Mouse (Mus musculus) ES-CJ7 (cell line): Measurements from ENCODE around the gene Itpkc.

Source experiments
- DNase-seq: peaks from one replicate; pipeline ENCODE4 v3.0.0; 2011; ENCODE audit warnings: low read depth, low spot score

Itpkc gene

DNA sequence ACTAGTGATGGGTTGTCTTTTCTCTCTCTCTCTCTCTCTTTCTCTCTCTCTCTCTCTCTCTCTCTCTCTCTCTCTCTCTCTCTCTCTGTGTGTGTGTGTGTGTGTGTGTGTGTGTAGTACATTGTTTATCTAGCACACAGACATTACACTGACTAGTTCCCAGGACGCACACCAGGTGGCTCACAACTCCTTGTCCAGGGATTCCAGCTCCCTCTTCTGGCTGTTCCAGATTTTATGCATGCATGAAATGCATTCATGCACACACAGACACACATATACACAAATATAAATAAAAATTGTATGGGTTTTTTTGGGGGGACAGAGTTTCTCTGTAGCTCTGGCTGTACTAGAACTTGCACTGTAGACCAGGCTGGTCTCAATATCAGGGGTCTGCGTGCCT lies 9.1 kb upstream of the Itpkc start:
- DNase-seq: peak; percentile 43

DNA sequence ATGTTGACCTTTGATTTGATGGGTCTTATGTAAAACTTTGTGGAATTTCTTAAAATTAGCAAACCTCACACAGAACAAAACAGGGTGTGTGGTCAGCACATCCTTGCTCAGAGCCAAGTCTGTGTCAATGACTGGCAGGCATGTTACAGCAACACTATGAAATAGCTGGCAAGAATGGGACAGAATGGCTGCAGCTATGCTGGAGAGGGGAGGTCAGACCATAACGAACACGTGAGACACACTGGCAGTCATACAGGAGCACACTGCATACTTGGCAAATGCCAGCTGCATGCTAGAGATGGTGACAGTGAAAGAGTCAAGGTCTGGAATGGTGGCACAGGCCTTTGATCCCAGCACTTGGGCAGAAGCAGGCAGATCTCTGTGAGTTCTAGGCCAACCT lies 7.3 kb upstream of the Itpkc start:
- DNase-seq: no peak

DNA sequence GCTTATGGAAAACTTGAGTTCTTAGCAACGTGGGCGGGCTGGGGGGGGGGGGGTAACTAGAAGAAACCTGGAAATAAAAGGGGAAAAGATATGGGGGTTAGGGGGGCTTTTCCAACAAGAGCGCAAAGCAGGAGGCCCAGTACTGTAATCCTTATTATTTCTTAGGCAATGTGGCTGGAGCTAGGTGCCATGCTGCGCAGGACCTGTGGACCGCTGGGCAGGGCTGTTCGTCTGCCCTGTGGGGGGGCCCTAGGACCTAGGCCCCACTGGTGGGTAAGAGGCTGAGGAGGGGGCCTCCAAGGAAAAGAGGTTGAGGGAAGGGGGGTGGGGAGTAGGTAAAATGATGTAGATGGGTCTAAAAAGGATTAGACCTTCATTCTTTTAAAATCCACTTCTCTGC lies 4.8 kb upstream of the Itpkc start:
- DNase-seq: no peak

DNA sequence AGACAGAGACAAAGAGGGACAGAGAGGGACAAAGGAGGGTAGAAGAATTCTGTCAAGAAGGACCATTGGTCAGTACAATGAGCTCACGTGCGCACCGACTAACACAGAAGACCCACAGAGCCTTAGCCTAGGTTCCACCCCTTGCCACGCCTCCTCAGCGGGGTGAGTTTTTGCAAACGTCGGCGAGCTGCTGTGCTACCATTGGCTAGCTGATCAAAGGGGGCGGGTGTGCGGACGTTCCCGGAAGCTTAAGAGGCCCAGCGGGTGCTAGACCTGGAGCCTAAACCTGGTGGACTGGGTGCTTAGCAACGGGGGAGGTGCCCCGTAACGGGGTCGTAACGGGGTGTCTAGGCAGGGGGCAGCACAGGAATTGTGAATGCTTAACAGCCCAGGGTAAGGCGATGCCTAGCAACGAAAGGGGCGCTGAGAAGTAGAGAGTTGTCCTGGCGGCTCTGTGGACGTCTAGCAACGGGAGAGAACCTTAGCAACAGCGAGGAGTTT lies 4.4 kb upstream of the Itpkc start, which contains the start of gene Coq8b:
Gene Coq8b, plus strand, starts transcription at position 243 of the 501 bp plus-strand sequence.
- DNase-seq: peak; percentile 99

DNA sequence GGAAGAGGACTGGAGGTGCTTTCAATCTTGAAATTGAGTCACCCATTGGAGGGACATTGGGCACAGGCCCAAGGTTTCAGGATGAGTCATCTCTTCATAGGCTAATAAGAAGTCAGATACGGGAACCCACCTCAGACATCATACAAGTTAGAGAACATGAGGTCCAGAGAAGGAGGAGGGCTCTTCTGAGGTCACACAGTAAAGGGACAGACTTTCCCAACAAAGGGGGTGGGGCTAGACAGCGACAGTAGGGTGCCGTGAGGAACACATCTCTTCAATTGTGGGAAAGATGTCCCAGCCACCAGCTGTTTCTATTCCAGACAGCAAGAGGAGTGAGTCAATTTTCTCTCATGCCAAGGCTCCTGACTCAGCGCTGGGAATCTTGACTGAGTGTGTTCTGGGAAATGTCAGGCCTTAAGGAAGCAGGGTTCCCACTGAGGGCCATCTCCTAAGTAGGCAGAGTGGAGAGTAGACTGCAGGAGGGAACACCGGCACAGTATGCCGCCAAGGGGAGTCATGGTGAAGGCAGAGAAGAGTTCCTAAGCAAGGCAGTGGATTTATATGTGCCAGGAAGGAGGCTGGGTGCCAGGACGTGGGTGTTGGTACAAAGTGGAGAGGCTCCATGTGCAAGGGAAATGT lies 3.4 kb upstream of the Itpkc start:
- no peak for DNase-seq

DNA sequence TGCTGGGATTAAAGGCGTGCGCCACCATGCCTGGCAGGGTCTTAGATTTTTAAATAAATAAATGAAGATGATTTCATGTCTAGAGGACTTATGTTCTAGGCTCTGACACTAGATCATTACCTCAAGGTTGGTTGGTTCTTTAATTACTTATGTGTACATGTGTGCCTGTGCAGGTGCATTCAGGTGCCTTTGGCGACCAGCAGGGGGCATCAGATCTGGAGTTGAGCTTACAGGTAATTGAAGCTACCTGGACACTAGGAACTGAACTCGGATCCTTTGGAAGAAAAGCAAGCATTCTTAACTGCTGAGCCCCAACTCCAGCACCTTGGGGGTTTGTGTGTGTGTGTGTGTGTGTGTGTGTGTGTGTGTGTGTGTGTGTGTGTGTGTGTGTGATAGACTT lies 2.3 kb upstream of the Itpkc start:
- DNase-seq: peak; percentile 86

DNA sequence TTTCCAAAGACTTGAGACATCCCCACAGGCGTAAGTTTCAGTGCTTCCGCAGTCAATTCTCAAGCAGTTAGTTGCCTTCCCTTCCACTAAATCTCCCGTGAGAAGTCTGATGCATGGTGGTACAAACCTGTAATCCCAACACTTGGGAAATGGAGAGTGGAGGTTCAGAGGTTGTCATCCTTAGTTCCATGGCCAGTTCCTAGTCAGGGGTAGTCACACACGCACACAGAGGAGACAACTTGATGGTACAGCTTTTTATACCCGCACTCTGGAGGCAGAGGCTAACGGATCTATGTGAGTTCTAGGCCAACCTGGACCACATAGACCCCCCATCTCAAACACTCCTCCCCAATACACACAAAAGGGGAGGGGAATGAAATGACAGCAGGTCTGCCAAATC lies 404 bp upstream of the Itpkc start:
- DNase-seq: no peak

DNA sequence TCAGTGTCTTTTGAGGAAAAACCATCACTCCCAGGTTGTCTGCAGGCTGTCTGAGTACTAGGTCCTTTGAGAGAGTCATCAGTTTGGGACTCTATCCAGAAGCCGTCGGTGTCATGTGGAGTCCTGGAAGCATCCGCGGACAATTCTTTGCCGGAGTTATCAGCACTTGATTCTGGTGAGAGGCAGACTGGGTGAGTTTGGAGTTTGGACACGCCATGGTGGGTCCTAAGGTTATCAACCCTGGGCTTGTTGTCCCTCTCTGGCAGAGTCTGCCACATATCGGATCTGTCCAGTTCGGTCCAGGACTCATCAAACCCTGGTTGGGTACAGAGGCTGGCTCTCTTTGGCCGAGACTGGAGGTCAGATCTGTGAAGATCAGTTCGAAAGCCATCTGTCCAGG lies 785 bp downstream of the Itpkc start:
- no peak for DNase-seq

DNA sequence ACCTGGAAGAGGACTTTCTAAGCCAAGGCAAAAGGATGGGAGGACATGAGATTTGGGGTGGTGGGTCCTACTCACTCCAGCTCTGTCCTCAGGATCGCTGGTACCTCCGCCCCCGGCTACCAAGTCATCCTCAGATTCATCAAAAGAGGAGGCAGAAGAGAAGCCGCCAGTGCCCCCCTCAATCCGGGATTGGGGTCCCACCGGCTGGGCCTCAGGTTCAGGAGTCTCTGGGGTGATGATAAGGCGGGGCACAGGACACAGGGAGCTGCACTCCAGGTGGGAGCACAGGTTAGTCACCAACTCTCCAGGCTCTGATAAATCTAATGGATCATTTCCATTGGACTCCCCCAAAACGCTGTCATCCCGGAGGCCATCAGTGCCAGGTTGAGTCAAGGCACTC lies 1.2 kb downstream of the Itpkc start:
- no peak for DNase-seq

DNA sequence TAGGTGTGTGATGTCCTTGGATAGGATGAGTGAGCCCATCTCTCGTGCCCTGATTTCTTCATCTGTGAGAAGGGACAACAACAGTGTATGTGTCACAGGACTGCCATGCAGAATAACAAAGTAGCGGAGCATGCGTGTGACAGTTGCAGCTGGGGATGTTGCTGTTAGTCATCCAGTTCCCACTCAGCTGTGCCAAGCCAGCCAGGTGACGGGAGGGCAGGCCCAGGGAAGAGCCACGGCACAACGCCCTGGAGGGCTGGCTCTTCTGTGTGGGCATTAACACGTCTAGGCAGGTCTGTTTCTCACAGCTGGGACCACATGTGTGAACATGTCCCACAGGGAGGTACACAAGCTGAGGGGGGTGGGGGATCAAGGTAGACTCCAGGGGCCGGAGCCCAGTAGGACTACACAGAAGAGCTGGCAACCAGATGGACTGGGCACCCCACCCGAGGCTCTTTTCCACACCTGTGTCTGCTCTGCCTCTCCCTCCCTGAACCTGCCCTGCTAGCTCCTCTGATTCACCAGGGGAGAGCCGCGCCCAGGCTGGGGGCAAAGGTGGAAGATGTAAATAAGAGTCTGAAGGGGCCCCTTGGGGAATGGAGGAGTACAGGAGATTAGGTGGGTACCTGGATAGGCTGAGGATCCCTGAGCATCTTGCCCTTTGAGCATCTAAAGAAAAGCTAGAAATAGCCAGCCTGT lies 3.4 kb downstream of the Itpkc start:
- DNase-seq: no peak

DNA sequence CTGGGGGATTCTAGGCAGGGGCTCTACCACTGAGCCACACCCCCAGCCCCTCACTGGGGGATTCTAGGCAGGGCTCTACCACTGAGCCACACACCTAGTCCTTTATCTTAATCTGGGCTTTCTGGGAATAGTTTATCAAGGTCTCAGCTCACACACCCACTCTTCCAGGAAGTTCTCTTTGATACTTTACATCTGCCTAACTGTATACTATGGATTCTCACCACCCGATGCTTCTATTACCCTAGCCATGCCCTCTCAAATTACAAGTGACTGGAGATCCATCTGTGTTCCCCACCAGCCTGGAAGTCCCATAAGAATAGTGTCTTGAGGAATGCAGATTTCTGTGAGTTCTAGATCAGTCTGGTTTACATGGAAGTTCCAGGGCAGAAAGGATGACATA lies 5.9 kb downstream of the Itpkc start:
- DNase-seq: peak; percentile 33

DNA sequence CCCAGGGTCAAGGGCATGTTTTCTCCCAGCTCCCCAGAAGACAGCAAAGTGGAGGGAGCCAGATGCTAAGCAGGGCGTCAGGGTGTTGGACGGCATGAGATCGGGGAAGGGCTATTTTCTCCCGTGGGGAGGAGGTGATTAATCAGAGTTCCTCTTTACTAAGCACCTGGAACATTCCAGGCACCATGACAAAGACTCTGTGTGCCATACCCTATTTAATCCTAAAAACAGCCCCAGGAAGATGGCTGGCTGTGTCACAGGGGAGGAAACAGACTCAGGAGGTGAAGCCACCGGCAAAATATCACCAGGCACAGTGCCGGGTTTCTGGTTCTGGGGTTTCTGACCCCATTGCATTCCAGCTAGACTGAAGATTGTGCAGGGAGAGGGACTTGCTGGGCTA lies 6.5 kb downstream of the Itpkc start:
- no peak for DNase-seq

DNA sequence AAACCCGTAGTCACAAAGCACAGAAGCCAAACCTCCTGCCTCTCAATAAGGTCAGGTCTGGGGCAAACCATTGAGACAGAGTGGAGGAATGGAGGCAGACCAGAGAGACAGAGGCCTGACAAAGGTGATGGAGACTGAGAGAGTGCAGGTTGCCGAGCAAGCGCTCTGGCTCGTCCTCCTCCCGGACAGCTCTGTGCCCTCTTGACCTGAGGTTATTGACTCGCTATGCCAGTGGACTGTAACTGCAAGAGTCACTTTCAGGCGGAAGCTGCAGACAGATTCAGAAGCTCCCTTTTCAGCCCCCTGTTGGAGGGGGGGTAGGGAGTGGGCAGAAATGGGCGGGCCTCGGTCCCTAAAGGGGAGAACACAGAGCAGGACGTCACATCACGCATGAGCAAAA lies 8.5 kb downstream of the Itpkc start:
- DNase-seq: no peak

DNA sequence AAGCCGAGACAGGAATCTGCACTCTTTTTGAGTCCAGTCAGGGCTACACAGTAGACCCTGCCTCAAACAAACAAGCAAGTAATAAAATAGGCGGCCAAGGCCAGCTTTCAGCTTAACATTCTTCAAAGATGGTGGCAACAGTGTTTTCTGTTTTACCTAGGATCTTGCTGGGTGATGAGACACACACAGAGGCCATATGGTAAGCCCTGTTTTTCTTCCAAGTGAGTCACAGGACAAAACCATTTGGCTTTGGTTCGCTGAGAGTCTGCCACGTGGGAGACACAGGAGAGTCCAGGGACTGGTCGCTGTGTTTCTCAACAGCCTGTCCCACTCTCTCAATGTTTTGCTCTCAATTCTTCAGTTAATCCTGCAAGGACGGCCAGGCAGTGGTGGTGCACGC lies 9.9 kb downstream of the Itpkc start:
- no peak for DNase-seq

DNA sequence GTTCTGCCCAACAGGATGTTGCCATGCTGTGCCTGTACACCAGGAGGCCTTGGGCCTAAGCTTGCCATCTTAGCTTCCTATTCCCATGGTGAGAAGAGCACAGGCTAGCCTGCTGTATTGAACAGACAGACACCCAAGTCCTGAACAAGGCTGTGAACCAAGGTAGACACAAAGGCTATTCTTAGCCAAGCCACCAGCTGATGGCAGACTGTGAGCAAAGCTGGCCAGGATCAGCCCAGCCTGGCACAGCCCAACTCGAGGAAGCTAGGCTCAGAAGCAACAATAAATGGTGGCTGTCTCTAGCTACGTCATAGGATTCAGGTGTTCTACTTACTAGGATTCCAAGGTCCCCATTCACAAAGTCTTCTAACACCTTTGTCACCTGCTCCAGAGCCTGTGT lies 15.8 kb downstream of the Itpkc start:
- no peak for DNase-seq

DNA sequence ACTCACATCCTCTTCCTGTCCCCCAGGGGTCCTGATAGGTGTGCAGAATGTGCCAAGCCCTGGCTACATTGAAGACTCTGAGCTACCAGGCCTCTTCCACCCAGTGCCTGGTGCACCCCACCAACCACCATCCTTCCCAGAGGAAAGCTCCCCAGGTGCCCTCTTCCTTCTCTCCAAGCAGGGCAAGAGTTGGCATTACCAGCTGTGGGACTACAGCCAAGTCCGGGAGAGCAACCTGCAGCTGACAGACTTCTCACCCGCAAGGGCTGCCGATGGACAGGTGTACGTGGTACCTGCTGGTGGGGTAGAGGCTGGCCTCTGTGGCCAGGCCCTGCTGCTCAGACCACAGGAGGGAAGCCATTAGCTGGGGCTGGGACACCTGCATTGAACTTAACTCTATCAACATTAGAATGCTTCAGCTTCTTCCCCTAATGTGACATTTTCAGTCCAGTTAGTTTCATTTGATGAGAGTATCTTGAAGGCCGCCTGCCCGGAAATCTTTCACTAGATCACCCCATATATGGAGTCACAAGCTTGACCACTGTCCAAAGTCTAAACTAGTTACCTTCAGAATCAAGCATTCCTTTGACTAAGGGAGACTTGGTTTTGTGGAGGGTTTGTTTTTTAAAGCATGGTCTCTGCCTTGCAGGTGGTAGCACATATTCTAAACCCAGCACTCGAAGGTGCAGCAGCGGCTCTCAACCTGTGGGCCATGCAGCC lies 24.6 kb downstream of the Itpkc start:
- DNase-seq: no peak

DNA sequence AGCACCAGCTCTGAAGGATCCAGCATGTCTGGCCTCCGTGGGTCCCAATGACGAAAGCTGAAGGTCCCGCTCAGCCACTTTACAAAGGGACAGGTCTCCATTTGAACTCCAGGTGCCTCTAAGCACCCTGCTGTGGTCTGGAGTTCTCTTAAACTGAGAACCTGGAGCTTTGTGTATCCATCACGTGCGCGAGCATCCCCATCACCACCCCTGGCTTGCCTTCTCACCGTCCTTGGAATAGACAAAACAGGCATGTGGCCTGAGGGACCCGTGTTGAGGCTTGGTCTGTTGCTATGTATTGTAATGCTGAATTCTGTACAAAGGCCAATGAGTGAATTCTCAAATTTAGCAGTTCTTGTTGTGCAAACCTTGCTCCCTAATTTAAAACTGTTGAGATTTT lies 29.7 kb downstream of the Itpkc start:
- DNase-seq: peak; percentile 39

DNA sequence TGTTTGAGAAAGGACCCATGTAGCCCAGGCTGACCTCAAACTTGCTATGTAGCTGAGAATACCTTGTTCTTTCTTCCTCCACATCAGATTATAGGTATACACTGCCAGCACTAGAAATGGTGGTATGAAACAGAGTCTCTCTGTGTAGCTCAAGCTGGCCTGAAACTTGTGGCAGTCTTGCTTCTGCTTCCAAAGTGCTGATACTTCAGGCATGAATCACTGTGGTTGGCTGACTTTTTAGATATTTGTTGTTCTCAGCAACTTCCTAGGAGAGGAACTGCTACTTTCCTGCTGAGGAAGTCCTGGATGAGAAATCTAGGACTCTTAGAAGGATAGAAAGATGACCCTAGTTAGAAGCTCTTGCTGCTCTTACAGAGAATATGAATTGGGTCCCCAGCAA lies 30.1 kb downstream of the Itpkc start:
- no peak for DNase-seq

DNA sequence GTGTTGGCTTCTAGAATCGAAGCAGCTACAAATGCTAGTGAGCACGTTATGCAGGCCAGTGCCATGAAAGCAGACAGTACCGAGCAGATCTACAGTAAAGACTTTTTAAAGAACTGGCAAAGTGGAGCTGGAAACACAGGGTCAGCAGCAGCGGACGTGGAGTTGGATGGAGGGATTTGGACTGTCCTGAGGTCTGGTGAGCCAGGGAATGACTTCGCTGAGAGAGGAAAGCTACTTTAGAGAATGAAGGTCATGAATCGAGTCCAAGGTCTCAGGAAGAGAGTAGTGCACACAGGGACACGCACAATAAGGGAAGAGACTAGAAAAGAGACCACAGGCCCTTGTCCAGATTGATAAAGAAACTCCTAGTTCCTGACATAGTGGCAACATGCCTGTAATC lies 30.8 kb downstream of the Itpkc start:
- DNase-seq: no peak

DNA sequence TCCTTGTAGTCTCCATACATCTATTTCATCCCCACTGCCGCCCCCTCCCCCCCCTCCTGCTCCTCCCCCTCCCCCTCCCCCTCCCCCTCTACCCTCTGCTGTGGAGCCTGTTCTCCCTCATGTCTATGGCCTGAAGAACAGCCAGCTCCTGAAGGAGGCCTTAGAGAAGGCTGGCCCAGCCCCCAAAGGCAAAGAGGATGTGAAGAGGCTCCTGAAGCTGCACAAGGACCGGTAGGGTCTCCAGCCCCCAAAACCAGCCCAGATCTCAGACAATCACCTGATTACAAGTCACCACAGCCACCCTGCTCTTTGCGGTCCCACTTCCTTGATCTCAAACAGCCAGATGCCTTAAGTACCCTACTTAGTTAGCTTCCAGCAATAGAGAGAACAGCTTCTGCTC lies 31.3 kb downstream of the Itpkc start:
- no peak for DNase-seq

DNA sequence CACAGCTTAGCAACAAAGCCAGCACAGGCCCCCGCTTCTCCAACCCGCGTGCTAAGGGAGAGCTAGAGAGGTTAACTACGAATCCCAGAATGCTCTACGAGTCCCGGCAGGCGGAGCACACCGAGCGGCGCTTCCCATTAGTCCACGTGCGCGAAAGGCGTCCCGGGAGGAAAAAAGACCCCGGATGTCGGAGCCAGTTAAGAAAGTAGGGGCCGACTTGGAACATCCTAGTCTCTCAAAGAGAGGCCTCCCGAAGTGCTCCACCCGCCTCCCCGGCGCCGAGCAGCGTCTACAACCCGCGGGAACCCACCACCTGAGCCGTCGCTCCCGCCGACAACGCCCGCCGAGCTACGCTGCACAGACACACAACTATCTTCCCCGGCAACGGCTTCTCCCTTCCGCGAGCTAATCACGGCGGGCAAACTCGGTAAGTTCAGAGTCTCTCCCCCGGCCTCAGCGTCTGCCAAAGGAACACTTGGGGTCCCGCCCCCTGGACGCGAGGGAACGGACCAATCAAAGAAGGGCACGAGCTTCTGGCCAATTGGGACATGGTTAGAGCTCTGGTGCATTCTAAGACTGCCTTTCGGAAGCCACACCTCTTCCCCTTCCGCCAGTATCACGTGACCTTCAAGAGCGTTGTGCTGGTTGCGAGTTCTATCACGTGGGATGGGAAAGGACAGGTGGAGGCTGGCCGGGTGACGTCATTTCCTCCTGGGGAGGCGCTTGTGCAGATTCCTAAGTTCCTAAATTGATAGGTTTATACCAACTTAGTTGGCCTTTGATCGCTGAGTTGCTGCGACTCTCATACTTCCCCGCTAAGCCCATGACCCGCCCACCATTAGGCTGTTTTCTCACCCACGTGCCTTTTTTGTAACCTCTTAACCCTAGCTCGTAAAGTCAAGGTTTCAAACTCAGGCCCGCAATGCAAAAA lies 32.5 kb downstream of the Itpkc start, which contains the start of the genes BC024978 and Snrpa:
Gene BC024978, plus strand, starts transcription at position 101 of the 931 bp plus-strand sequence.
Gene Snrpa, minus strand, starts transcription at position 591 of the 931 bp plus-strand sequence.
- DNase-seq: peak; percentile 100
